Mouse (Mus musculus) left cerebral cortex, postnatal 10 days (tissue): Measurements from ENCODE around the gene Celf5. TPM values are rescaled to one million over a fixed set of nuclear protein-coding genes. Genes with fewer than 3 reads are reported as not detected.

ENCODE experiments used
- DNase-seq, 2 experiments: peaks; one replicate each; pipeline ENCODE4 v3.0.0; 2021 to 2022; ENCODE audit warnings: low spot score in 2 of 2, mixed read lengths in 1 of 2; ENCODE audit errors: extremely low spot score in 1 of 2
- intact Hi-C: fragments of 180-260 bp; cut with DNase I; formaldehyde crosslinking; loops from one replicate; pipeline ENCODE4 v1.15.1; 2025
- total RNA-seq, 2 experiments: library from RNA; stranded (reverse); gene quantifications; 2 replicates each; pipeline ENCODE4 v1.2.3; 2021

The Celf5 gene
- total RNA-seq, 2 experiments from 2014 or later = 287 to 297 TPM

DNA sequence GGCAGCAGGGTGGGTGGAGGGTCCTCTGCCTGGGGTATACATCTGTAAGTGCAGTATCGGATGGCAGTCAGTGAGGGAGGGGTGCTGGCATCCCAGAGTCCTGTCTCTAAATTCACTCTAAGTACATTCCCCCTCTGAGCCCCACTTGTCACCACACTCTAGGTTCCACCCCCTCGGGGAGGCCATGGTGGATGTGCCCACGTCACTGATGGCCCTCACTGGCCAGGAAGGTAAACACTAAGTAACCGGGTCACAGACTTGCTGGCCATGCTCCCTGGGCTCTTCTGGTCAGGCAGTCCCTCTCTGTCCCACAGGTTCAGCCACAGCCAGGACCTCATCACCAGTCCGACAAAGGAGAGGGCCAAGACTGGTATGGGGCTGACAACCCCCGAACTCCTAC lies 60.3 kb downstream of the Celf5 start:
- peak in 1 of 2 experiments; percentile 28 for DNase-seq

DNA sequence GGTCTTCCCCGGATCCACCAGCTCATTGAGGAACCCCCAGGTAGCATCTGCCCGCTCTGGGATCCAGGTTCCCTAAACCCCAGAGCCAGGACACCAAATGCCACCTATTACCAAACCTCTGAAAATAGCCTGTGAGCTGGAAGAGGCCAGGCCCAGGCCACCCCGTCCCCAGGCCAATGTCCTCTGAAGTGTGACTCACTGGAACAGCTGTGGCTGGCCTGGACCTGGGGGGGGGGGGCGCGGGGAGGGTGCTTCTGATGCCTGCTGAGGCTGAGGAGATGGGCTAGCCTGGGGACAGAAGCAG lies 60.8 kb downstream of the Celf5 start:
- DNase-seq = peak in 1 of 2 experiments; percentile 16
- intact Hi-C loops = no loop called here

More for the DNA sequence above, 60.3 kb downstream of the Celf5 start:
- intact Hi-C loops = no loop called here

DNA sequence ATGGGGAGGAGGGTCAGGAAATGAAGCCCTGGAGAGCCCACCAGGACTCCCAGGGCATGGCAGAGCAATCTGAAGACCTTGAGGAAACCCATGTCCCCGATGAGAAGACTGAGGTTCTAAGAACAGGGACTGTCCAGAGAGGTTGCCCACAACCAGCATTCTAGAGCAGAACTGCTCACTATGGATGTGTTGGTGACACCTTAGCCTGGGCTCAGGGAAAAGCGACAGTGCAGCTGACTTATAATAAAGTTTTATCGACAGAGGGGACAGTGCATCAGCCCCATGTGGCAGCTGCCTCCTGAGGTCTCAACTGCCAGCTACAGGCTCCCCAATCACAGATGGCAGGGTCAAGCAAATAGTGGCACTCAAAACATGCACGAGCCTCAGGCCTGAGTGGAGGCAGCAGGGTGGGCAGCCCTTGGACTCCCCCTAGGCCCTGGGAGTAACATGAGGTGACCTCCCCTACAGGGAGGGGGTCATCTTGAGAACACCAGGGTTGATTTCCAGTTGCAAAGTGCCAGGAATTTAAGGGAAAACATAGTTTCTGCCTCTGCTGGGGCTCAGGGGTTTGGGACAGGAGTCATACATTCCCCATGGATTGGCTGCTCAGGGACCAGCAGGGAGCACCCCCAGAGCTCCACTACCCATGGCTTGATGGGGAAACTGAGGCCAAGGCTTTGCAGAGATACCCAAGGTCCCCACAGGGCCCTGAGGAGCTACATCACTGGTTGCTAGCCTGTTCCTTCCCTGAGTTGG lies 61.3 kb downstream of the Celf5 start:
- intact Hi-C loops = no loop called here
- DNase-seq = peak in 1 of 2 experiments; percentile 19

DNA sequence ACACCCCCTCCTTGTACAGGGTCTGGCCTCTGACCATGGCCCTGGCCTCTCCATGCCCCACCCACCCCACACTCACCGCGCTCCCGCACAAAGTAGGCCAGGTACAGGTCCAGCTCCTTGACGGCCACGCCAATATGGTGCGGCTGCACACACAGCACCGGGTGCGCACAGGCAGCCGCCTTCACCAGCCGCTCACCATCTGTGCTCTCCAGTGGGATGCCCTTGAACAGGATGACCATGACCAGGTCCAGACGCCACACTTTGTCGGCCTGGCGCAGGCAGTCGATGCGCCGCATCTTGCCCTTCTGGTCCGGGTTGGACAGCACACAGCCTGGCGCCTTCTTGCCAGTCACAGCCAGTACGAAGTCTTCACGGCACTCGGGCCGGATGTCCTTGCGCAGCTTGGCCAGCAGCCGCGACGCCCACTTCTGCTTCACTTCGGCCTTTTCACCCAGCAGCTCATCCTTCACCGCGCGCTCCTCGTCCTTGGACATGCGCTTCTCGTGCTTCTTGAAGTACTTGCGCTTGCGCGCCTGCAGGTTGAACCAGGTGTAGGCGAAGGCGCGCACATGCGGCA lies 62.2 kb downstream of the Celf5 start:
- intact Hi-C loops = no loop called here
- DNase-seq = peak in 1 of 2 experiments; percentile 39

DNA sequence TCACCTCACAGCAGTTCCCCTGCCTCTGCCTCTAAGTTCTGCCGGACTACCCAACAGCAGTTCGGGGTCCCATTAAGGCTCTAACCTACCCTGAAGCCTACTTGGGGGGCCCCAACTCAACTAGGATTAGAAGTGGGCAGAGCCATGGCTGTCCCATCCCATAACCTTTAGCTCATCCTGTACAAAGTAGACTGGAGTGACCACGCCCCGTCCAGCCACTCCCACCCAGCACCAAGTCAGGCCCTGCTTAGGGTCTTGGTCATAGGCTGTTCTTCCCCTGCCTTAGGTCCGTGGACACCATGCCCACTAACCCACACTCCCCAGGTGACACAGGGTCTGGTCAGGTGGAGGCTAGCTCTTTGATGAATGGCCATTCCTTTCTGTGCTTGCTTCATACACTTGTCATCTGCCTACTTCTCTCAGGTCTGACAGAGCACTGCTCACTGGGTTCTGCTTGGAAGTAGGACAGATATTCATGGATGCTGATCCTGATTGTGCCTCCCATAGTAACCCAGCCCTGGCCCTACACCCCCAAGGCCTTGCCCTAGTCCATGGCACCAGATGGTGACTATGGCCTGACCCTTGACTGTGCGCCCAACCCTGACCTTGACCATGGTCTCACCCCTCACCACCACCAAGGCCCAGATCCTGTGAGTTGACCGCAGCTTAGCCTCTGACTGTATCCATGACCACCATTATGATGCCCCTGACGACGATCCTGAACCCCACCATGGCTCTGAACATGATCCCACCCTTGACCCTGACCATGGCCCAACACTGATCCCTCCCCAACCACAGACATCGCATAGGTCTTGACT lies 63.2 kb downstream of the Celf5 start:
- intact Hi-C loops = no loop called here
- peak in 1 of 2 experiments; percentile 23 for DNase-seq

DNA sequence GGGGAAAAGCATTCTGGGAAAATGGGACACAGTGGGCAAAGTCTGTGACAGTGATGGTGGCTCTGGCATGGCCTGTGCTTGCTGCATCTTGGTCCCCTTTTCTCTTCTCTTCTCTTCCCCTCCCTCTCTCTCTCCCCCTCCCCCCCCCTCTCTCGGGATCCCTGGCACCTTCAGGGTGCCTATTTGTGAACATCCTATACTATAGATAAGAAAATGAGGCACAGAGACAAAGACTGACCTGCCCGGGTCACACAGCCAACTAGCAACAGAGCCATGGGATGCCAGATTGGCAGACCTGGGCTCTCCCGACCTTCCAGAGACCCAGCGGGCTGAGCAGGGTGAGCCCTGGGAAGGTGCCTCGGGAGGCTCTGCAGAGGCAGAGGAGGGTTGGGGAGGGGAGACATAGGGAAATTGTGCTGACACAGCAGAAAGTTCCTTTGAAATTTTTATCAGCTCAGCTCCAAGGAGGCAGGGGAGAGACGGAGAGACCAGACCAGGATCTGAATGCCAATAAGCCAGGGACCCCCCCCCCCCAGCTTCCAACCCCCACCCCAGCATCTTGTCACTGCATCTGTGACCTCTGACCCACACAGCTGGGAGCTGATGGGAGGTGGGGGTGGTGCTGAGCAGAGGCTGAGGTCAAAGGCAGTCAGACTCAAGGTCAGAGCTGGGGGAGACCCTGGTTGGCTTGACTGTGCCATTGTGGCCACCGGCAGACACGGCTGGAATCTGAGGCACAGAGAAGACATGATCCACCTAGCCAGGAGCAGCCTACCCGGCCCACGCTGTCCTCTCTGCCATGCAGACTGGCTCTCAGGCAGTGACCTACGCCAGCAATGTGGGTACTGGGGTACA lies 64.1 kb downstream of the Celf5 start:
- peak in 1 of 2 experiments; percentile 31 for DNase-seq
- intact Hi-C loops = no loop called here

DNA sequence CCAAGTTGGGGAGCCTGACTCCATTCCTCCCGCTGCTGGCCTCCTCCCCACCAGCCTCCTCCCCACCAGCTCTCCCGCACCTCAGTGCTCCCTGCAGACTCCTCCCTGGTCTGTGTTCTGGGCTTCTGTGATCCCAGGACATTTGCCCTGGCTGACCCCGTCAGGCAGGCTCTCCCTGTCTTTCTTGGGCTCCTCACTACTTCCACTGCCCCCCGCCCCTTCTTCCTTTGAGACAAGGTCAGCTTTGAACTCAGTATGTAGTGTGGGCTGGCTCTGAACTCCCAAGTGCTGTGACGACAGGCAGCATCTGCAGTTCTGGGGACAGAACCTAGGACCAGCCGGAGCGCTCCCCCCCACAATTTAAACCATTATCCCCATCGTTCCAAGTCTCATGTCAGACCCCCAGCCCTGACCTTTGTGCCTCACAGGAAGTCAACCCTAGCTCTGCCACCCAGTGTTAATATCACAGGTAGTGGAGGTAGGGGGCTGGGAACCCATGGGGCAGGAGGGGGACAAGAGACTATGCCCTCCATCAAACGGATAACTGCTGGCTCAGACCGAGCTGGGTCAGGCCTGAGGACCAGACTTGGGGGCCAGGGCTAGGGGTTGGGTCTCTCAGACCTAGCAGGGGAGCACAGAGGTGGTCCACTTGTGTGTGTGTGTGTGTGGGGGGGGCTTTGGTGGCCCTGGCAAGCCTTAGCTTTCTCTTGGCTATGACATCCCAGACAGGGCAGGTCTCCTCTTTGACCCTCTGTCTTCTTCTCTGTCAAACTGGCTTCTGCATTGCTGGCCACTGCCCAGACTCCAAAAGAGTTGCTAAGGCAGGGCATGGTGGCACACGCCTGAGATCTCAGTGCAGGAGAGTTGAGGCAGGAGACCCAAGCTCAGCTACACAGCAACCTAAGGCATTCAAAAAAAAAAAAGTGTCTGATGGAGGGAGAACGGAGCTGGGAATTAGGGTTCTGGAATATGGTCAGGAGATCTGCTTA lies 65.0 kb downstream of the Celf5 start:
- intact Hi-C loops = no loop called here
- peak in 1 of 2 experiments; percentile 24 for DNase-seq

DNA sequence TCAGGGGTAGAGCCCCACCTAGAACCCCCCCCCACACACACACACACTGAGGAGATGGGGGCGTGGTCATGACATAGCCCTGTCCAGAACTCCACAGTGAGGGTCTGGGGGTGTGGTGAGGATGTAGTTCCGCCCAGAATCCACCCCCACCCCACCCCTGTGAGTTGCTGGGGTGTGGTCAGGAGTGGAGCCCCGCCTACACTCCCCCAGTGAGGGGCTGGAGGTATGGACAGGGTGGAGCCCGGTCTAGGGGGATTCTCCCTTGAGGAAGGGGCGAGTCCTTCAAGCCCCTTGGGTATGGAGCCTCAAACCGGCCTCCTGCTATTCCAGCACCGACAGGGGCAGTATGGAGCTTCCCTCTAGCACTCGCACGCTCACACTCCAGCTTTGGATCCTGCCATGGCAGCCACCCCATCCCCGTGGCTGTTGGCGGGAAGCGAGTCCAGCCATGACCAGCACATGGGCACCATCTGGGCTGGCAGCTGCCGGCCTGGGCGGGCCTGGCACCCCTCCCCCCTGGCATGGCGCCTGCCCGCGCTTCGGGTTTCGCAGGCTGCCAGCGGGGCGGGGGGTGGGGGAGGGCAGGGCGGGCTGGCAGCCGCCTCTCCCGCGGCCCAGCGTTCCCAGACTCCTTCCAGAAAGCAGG lies 65.8 kb downstream of the Celf5 start:
- peak; percentile 82 to 93 for DNase-seq
- intact Hi-C loops = no loop called here

DNA sequence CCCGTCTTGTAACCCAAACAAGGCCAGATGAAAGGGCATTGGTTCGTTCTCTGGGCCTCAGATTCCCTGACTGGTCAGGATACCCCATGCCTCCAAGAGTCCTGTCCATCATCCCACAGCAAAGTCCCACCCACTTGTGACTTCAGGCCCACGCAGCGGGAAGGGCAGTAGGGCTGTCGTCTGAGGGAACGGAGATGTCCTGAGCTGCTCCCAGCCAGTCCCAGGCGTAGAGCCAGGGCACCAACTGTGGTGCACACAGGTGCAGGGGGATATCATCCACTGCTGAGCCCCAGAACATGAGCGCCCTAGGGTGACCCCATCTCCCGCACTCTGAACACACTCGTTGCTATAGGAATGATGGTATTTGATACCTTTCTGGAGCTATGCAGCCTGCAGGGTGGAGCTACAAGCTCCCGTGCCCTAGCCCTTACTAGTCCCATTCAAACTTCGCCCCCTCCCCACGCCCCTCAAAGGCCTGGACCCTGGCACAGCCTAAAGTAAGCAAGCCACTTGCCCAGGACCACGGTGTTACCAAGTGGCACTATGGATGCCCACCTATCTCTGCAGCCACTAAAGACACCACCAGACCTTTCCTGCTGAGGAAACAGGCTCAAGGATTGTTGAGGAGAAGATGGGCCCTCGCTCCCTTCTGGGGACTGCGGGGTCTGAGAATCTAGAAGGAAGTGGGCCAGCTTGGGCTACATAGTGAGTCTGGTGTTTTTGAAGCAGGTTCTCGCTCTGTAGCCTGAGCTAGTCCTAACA lies 66.8 kb downstream of the Celf5 start:
- intact Hi-C loops = no loop called here
- DNase-seq = peak in 1 of 2 experiments; percentile 74

DNA sequence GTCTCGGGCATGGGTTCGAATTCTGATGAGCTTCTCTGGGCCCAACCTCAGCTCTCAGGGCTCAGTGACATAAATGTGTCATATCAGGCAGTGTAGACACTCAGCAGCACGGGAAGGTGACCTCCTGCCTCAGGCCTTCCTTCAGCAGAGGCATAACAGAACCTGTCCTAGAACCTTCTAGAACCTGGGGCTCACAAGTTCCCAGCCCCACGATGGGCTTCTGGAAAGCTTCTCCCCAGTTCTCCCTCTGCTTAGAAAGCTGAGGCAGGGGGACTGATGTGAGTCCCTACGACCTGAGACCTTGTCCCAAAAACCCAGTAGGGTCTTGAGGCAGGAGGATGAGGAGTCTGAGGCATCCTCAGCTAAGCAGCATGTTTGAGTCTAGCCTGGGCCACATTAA lies 67.4 kb downstream of the Celf5 start:
- DNase-seq = no peak
- intact Hi-C loops = no loop called here

DNA sequence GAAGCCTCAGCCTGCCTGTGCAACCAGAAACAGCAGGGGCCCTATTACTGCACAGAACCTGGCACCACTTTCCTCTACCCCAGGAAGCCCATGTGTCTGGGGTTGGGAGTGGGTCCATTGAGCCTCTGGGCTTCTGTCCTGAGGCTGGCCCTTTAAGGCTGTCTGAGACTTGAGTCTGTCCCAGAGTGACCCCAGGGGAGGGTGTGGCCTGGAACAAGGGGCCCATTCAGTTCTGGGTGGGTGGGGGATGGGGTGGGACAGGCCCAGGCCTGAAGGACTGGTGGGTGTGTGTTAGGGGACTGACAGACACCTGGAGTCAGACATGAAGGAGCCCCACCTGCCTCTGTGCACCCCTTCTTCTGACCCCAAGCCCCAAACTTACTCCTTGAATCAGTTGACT lies 67.8 kb downstream of the Celf5 start:
- peak in 1 of 2 experiments; percentile 79 for DNase-seq
- intact Hi-C loops = no loop called here

DNA sequence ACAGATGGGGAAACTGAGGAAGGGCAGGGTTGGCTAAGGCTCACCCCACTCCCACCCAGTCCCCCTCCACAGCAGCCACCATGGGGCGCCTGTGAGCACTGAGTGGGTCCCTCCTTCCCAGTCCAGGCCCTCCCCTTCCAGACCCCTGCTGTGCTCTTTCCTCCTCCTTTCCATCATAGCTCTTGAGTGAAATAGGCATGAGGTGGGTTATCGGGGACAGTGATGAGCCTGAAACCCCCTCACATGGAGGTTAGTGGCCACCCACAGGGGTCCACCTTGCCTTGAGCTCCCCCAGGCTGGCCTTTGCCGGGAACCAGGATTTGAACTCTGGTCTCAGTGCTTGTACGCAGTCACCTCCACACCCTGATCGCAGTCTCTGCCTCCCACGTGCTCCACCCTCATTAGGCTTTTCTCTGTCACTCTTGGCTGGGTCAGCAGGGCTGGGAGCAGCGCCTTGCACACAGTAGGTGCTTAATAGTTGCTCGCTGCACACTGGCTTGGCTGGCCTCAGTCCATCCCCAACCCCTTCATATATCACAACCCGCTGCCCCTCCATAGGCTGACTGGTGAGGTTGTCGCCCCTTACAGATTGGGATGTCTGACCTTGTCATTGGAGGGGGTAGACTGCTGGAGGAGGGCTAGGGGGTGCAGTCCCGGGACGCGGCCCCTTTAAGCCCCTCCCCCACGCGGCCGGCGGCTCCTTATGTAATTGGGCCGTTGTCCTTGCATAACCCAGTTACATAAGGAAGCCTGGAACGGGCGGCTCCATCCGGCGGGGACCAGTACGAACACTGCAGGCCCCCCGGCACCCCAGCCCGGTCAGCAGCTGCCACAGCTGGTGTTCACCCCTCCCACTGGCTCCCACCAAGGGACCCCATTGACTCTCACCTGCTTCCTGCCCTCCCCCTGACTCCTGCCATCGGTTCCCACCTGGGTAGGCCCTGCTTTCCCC lies 68.9 kb downstream of the Celf5 start:
- peak; percentile 70 to 94 for DNase-seq
- intact Hi-C loops = no loop called here

DNA sequence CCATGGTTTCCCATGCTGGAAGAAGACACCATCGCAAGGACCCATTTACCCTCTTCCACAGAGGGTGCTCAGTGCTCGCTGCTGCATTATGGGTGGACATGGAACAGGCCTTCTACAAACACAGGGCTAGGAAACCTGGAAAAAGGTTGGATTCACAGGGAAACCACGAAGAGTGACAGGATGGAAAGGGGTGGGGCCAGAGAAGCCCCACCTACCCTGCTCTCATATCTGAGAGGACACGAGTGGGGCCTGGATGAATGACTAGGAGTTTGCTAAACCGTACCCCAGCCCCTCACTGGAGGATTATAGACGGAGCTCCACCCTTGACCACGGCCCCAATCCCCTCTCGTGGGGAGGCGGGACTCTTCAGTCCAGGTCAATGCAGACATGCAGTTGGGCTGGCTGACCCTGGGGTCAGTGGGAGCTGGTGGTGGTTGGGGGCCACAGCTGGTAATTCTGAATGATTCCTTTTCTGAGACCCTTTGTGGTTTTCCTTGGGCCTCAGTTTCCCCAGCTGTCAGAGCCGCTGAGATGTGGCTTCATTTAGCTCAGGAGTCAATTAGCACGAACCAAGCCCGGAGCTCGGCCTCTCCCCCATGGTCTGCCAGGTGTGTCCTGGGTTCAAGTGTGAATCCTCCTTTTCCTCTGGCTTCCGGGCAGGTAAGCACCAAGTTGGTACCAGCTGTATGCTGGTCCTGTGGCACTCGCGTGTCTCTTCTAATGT lies 69.8 kb downstream of the Celf5 start:
- DNase-seq = no peak
- intact Hi-C loops = no loop called here

DNA sequence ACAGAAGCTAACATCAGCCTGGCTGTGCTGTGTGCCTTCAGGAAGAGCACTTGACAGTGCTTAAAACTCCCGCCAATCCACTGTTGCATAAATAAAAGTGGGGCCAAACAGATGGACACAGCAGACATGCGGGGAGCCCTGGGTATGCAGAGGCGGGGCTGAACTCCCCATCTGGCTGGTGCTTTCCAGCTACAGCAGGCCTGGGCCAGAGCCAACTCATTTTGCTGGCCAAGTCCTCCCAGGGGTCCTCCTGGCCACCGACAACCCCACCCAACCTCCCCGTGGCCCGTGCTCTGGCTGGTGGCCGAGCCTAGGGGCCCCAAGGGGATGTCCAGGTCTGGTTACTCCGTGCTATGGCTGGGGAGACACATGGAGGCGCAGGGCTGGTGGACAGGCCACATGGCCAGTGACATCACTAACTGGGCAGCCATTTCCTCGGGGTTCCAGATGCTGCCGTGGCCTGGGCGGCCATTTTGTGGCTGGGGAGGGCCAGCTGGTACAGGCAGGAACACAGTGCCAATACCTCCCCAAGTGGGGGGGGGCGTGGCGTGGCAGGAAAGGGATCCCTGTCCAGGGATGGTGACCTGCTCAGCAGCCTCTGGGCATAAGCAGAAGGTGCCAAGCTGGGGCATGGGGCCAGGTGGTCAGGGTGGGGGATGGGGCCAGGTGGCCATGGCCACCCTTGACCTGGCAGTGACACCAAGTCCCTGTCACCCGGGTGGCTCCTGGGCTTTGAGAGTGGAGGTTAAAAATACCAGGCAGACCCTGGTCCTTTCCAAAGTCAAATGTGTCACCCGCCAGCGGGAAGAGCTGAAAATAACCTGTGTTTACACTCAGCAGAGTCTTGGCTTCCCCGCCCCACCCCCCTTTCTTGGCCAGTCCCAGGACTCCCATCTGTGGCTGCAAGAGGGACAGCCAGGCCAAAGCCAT lies 70.8 kb downstream of the Celf5 start:
- intact Hi-C loops = no loop called here
- DNase-seq = peak in 1 of 2 experiments; percentile 93
